Mouse (Mus musculus): Measurements from ENCODE around the gene Amotl1. TPM values are rescaled to one million over a fixed set of nuclear protein-coding genes. Genes with fewer than 3 reads are reported as not detected.

Amotl1 gene
- polyA plus RNA-seq, 1 experiment from 2014 or later = 16.1 TPM

DNA sequence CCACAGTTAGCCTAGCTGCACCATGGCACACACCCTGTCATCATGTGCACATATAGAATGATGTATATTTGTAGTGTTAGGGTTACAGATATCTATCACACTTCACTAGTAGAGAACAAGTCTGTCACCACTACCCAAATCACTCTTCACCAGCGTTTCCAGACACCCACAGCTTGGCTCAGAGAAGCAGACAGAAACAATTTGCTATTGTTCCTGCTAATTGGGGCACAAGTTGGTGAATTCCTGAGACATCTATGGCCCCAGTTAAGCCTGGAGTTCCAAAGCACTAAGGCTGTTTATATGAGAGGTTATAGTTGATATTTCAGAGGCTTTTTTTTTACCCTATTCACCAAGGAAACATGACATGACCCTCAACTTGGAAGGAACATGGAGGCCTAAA, 127.6 kb downstream of the Amotl1 start:
- Histone ChIP-seq H3K9ac (no peak overlapping the region), H3K27ac (no peak overlapping the region), H3K4me3 (no peak overlapping the region), H3K27me3 (no peaks in the 10 kb centered on the region), H3K9me3 (replicated peaks) (no peaks in the 10 kb centered on the region), H3K4me1 (replicated peaks) (peaks cover 16% of the 10 kb centered on the region), H3K36me3 (no peaks in the 10 kb centered on the region), H3K4me2 (no peak overlapping the region)
- no peak for ATAC-seq (replicated peaks; ENCODE audit: insufficient number of reproducible peaks, insufficient read depth, low FRiP score, low read depth)
- WGBS = 41% methylated on average over 1 of the region's 1 CpGs

DNA sequence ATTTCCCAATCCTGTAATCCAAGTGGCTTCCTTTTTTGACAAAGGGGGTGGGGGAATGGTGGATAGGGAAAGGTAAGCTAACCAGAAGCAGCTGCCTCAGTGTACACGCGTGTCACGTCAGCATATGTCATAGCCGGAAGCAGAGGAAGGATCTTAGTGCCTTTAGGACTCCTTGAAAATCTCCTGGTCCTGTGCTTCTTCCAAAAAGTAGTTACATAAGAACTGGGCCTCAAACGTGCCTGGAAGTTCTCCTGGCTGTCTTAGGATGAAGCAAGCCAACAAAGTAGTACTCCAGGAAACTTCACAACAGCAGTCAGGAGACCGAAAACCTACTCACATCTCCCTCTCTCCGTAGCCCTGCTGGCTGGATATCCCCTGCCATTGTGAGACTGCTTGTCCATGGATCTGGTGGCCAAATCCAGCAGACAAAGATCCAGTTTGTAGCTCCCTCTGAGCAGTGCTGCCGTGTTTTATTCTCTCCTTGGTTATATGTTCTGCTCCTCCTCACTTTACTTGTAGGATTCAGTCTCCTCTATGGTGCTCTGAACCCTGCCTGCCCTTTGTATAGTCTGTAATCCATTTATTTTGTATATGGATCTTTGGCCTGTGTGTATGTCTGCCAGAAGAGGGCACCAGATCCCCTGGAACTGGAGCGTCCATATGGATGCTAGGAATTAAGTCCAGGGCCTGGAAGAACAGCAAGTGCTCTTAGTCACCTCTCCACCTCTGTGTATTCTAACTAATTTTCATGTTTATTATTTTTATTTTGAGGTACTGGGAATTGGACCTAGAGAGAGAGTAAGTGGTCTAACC, 132.0 kb downstream of the Amotl1 start:
- no peaks in the 10 kb centered on the region for H3K27me3 ChIP-seq
- no peak overlapping the region for H3K4me2 ChIP-seq
- H3K27ac ChIP-seq = no peak overlapping the region
- peaks cover 31% of the 10 kb centered on the region for H3K36me3 ChIP-seq
- H3K9me3 ChIP-seq (replicated peaks) = no peaks in the 10 kb centered on the region
- no peak overlapping the region for H3K9ac ChIP-seq
- no peak overlapping the region for H3K4me3 ChIP-seq
- ATAC-seq (replicated peaks; ENCODE audit: insufficient number of reproducible peaks, insufficient read depth, low FRiP score, low read depth) = no peak
- no peaks in the 10 kb centered on the region for H3K4me1 ChIP-seq (replicated peaks)
- WGBS = 71% methylated on average over 9 of the region's 9 CpGs

GRCm38 (mm10) chr9:14500916-14501424, 143.9 kb downstream of the Amotl1 start:
- Histone ChIP-seq H3K36me3 (peaks cover 38% of the 10 kb centered on the region), H3K9ac (peak overlapping the region; percentile 71), H3K4me1 (replicated peaks) (peaks cover 14% of the 10 kb centered on the region), H3K27ac (peak overlapping the region; percentile 68), H3K9me3 (replicated peaks) (no peaks in the 10 kb centered on the region), H3K27me3 (no peaks in the 10 kb centered on the region), H3K4me2 (peak overlapping the region; percentile 80), H3K4me3 (peak overlapping the region; percentile 70)
- WGBS = 4% methylated on average over 10 of the region's 10 CpGs
- no peak for ATAC-seq (replicated peaks; ENCODE audit: insufficient number of reproducible peaks, insufficient read depth, low FRiP score, low read depth)

GRCm38 (mm10) chr9:14500023-14500915, 144.6 kb downstream of the Amotl1 start, which contains the start of the genes Kdm4d and Cwc15:
Gene Kdm4d, minus strand, starts transcription at chr9:14500482.
Gene Cwc15, plus strand, starts transcription at chr9:14500617.
- H3K9me3 ChIP-seq (replicated peaks) = no peaks in the 10 kb centered on the region
- peak within 1 kb of the TSS; percentile 71 for H3K9ac ChIP-seq
- H3K4me2 ChIP-seq = peak within 1 kb of the TSS; percentile 82
- peaks cover 14% of the 10 kb centered on the region for H3K4me1 ChIP-seq (replicated peaks)
- H3K36me3 ChIP-seq = peaks cover 31% of the 10 kb centered on the region
- no peaks in the 10 kb centered on the region for H3K27me3 ChIP-seq
- ATAC-seq (replicated peaks; ENCODE audit: insufficient number of reproducible peaks, insufficient read depth, low FRiP score, low read depth) = peak; percentile 98
- peak within 1 kb of the TSS; percentile 68 for H3K27ac ChIP-seq
- H3K4me3 ChIP-seq = peak within 1 kb of the TSS; percentile 70
- WGBS = under 1% methylated on average over 59 of the region's 59 CpGs

GRCm38 (mm10) chr9:14498896-14499705, 145.8 kb downstream of the Amotl1 start:
- ATAC-seq (replicated peaks; ENCODE audit: insufficient number of reproducible peaks, insufficient read depth, low FRiP score, low read depth) = no peak
- Histone ChIP-seq H3K36me3 (peaks cover 21% of the 10 kb centered on the region), H3K27me3 (no peaks in the 10 kb centered on the region), H3K4me3 (peak overlapping the region; percentile 70), H3K9me3 (replicated peaks) (no peaks in the 10 kb centered on the region), H3K4me2 (peak overlapping the region; percentile 82), H3K4me1 (replicated peaks) (peaks cover 14% of the 10 kb centered on the region), H3K27ac (no peak overlapping the region), H3K9ac (no peak overlapping the region)
- 74% methylated on average over 4 of the region's 4 CpGs for WGBS

Other genes with a start within 250 kb of the Amotl1 start
- 0.11 and 0.15 TPM in 2 replicates for gene Kdm4d, start 144.6 kb downstream of the Amotl1 start, polyA plus RNA-seq (2015; fragmentation: Nextera tagmentation; extraction: Ambion mirVana)
- gene Cwc15, start 144.4 kb downstream of the Amotl1 start, polyA plus RNA-seq (2015; fragmentation: Nextera tagmentation; extraction: Ambion mirVana) = 103 and 118 TPM in 2 replicates
- 0.08 and 0.15 TPM in 2 replicates for gene Piwil4, start 95.7 kb upstream of the Amotl1 start, polyA plus RNA-seq (2015; fragmentation: Nextera tagmentation; extraction: Ambion mirVana)
- gene Fut4, start 107.3 kb upstream of the Amotl1 start, polyA plus RNA-seq (2015; fragmentation: Nextera tagmentation; extraction: Ambion mirVana) = 1.2 and 1.4 TPM in 2 replicates
- gene 1700012B09Rik, start 126.0 kb upstream of the Amotl1 start, polyA plus RNA-seq (2015; fragmentation: Nextera tagmentation; extraction: Ambion mirVana) = 0.26 and 0.43 TPM in 2 replicates
- 12.8 and 14.5 TPM in 2 replicates for gene Mre11a, start 139.6 kb upstream of the Amotl1 start, polyA plus RNA-seq (2015; fragmentation: Nextera tagmentation; extraction: Ambion mirVana)
- 18.9 and 21.3 TPM in 2 replicates for gene Ankrd49, start 139.8 kb upstream of the Amotl1 start, polyA plus RNA-seq (2015; fragmentation: Nextera tagmentation; extraction: Ambion mirVana)
- 0.26 and 2.3 TPM in 2 replicates for gene Gpr83, start 215.2 kb upstream of the Amotl1 start, polyA plus RNA-seq (2015; fragmentation: Nextera tagmentation; extraction: Ambion mirVana)

Measured in heart, embryonic 15.5 days (tissue).